9 mouse cellular contexts compared by ENCODE assay signal in genomic region chr6:90661029-90661399, GRCm38 (mm10). TPM values are rescaled to one million over a fixed set of nuclear protein-coding genes. Genes with fewer than 3 reads are reported as not detected.
DNase-seq lines count a peak whose midpoint lies in the region; ATAC-seq lines count a peak whose summit lies in the region.
"Had no signal": no experiment of that assay in that cellular context is flagged by ENCODE, and none has a peak within 500 bp of the region (broad histone marks: within the 10 kb centered on the region; RNA-seq: fewer than 3 reads in every experiment).

No protein-coding gene starts in this region.

- no peaks in the 10 kb centered on the region for H3K4me1 ChIP-seq in intestine, embryonic 15.5 days (replicated peaks)
- no peaks in the 10 kb centered on the region for H3K4me1 ChIP-seq in intestine, embryonic 16.5 days (ENCODE audit: control insufficient read depth, insufficient read depth, low read length)
- H3K4me1 ChIP-seq in midbrain, embryonic 15.5 days: no peaks in the 10 kb centered on the region
- no peaks in the 10 kb centered on the region for H3K4me1 ChIP-seq in midbrain, embryonic 11.5 days (ENCODE audit: control insufficient read depth, insufficient read depth, low read length)
- no peaks in the 10 kb centered on the region for H3K4me1 ChIP-seq in embryonic facial prominence, embryonic 12.5 days

- H3K9ac ChIP-seq in intestine, embryonic 15.5 days: no peak overlapping the region
- H3K9ac ChIP-seq in intestine, embryonic 16.5 days (ENCODE audit: low read depth, low read length): no peak overlapping the region
- H3K9ac ChIP-seq in midbrain, embryonic 15.5 days: no peak overlapping the region
- H3K9ac ChIP-seq in midbrain, embryonic 11.5 days (ENCODE audit: low read length): no peak overlapping the region
- H3K9ac ChIP-seq in embryonic facial prominence, embryonic 12.5 days: no peak overlapping the region

- 85% methylated on average over 11 of the region's 11 CpGs for WGBS in intestine, embryonic 15.5 days
- 90% methylated on average over 11 of the region's 11 CpGs for WGBS in intestine, embryonic 16.5 days
- WGBS in midbrain, embryonic 15.5 days: 83% methylated on average over 11 of the region's 11 CpGs
- 95% methylated on average over 11 of the region's 11 CpGs for WGBS in midbrain, embryonic 11.5 days
- WGBS in embryonic facial prominence, embryonic 12.5 days: 85% methylated on average over 11 of the region's 11 CpGs

- H3K9me3 ChIP-seq in intestine, embryonic 15.5 days: no peaks in the 10 kb centered on the region
- H3K9me3 ChIP-seq in intestine, embryonic 16.5 days (ENCODE audit: control insufficient read depth, low read length): no peaks in the 10 kb centered on the region
- no peaks in the 10 kb centered on the region for H3K9me3 ChIP-seq in midbrain, embryonic 15.5 days
- no peaks in the 10 kb centered on the region for H3K9me3 ChIP-seq in midbrain, embryonic 11.5 days (ENCODE audit: control insufficient read depth, low read length)
- H3K9me3 ChIP-seq in embryonic facial prominence, embryonic 12.5 days: no peaks in the 10 kb centered on the region

- DNase-seq in midbrain, embryonic 11.5 days (ENCODE audit: low spot score, missing footprints): no peak
- DNase-seq in splenic B cell, adult 2 months (ENCODE audit: low read depth, low spot score): peak; percentile 83
- DNase-seq in cerebellum, postnatal 36 days: no peak
- DNase-seq: heart, adult 11 months; kidney, postnatal 25 days had no signal

- H3K36me3 ChIP-seq in intestine, embryonic 15.5 days: peaks cover 8% of the 10 kb centered on the region; the same call in 1 of the 2 replicates
- peaks cover 7% of the 10 kb centered on the region; the same call in 1 of the 2 replicates for H3K36me3 ChIP-seq in intestine, embryonic 16.5 days (ENCODE audit: control insufficient read depth, insufficient read depth, low read length)
- peaks cover 22% of the 10 kb centered on the region; the same call in 1 of the 2 replicates for H3K36me3 ChIP-seq in midbrain, embryonic 15.5 days (replicated peaks)
- H3K36me3 ChIP-seq in midbrain, embryonic 11.5 days (ENCODE audit: control insufficient read depth, insufficient read depth, low read length): peaks cover 16% of the 10 kb centered on the region
- peaks cover 47% of the 10 kb centered on the region for H3K36me3 ChIP-seq in embryonic facial prominence, embryonic 12.5 days
- H3K36me3 ChIP-seq in splenic B cell, adult 2 months (ENCODE audit: control insufficient read depth, insufficient read depth, low read length, poor library complexity, severe bottlenecking): peaks cover 2% of the 10 kb centered on the region

- H3K4me2 ChIP-seq in intestine, embryonic 15.5 days (replicated peaks): no peak overlapping the region
- no peak overlapping the region for H3K4me2 ChIP-seq in intestine, embryonic 16.5 days (ENCODE audit: low read depth, low read length)
- H3K4me2 ChIP-seq in midbrain, embryonic 15.5 days: no peak overlapping the region
- H3K4me2 ChIP-seq in midbrain, embryonic 11.5 days: no peak overlapping the region
- no peak overlapping the region for H3K4me2 ChIP-seq in embryonic facial prominence, embryonic 12.5 days (replicated peaks)

- 0 out of 2 replicates have a peak, but pooled peaks have one; percentile 20 for ATAC-seq in intestine, embryonic 15.5 days
- no peak for ATAC-seq in intestine, embryonic 16.5 days
- ATAC-seq in midbrain, embryonic 15.5 days (replicated peaks): peak; percentile 16; the same call in 1 of the 2 replicates
- ATAC-seq in midbrain, embryonic 11.5 days (ENCODE audit: low FRiP score): no peak; the same call in 1 of the 2 replicates
- ATAC-seq in embryonic facial prominence, embryonic 12.5 days (ENCODE audit: insufficient number of reproducible peaks, insufficient read depth, low FRiP score, low TSS enrichment): peak; percentile 38; the same call in 1 of the 2 replicates

- no peak overlapping the region for H3K27ac ChIP-seq in intestine, embryonic 15.5 days
- H3K27ac ChIP-seq in intestine, embryonic 16.5 days (ENCODE audit: low read length): no peak overlapping the region
- H3K27ac ChIP-seq in midbrain, embryonic 15.5 days: no peak overlapping the region
- H3K27ac ChIP-seq in midbrain, embryonic 11.5 days (ENCODE audit: low read depth, low read length): no peak overlapping the region
- H3K27ac ChIP-seq in embryonic facial prominence, embryonic 12.5 days: no peak overlapping the region

- H3K27me3 ChIP-seq in intestine, embryonic 15.5 days (replicated peaks): no peaks in the 10 kb centered on the region
- H3K27me3 ChIP-seq in intestine, embryonic 16.5 days (replicated peaks; ENCODE audit: control insufficient read depth, insufficient read depth, low read length): no peaks in the 10 kb centered on the region
- no peaks in the 10 kb centered on the region for H3K27me3 ChIP-seq in midbrain, embryonic 15.5 days (replicated peaks)
- no peaks in the 10 kb centered on the region for H3K27me3 ChIP-seq in midbrain, embryonic 11.5 days (ENCODE audit: control insufficient read depth, insufficient read depth, low read length)
- no peaks in the 10 kb centered on the region for H3K27me3 ChIP-seq in embryonic facial prominence, embryonic 12.5 days
- no peaks in the 10 kb centered on the region for H3K27me3 ChIP-seq in splenic B cell, adult 2 months (ENCODE audit: control insufficient read depth, insufficient read depth, low read length, poor library complexity, severe bottlenecking)

- no peak overlapping the region for H3K4me3 ChIP-seq in intestine, embryonic 15.5 days (replicated peaks)
- H3K4me3 ChIP-seq in intestine, embryonic 16.5 days (ENCODE audit: low read length): no peak overlapping the region
- H3K4me3 ChIP-seq in midbrain, embryonic 15.5 days: no peak overlapping the region
- H3K4me3 ChIP-seq in midbrain, embryonic 11.5 days (ENCODE audit: low read depth, low read length): no peak overlapping the region
- H3K4me3 ChIP-seq in embryonic facial prominence, embryonic 12.5 days: no peak overlapping the region

RNA-seq across cellular contexts. Expression of gene Slc41a3, which starts 56.5 kb away (rescaled TPM):
- polyA plus RNA-seq in intestine, embryonic 15.5 days (2015; fragmentation: Nextera tagmentation; extraction: Ambion mirVana): 5.1 and 5.7 TPM in 2 replicates
- 6.4 and 7.1 TPM in 2 replicates for polyA plus RNA-seq in intestine, embryonic 16.5 days (2015; fragmentation: Nextera tagmentation; extraction: Ambion mirVana)
- 5.8 and 6.3 TPM in 2 replicates for polyA plus RNA-seq in midbrain, embryonic 15.5 days (2015; fragmentation: Nextera tagmentation; extraction: Ambion mirVana)
- 2.7 and 3.0 TPM in 2 replicates for polyA plus RNA-seq in midbrain, embryonic 11.5 days (2014; fragmentation: Nextera tagmentation; extraction: Ambion mirVana)
- 2.4 and 2.8 TPM in 2 replicates for polyA plus RNA-seq in embryonic facial prominence, embryonic 12.5 days (2016; fragmentation: Nextera tagmentation; extraction: Ambion mirVana)

Comparison
In these comparisons a context has a peak if more than half of its experiments do, and no peak if none do; other contexts are left out.
1. ATAC-seq: peak in intestine, embryonic 15.5 days (single experiment), midbrain, embryonic 15.5 days (single experiment) and embryonic facial prominence, embryonic 12.5 days (single experiment); none in intestine, embryonic 16.5 days (single experiment) and midbrain, embryonic 11.5 days (single experiment).